Mouse (Mus musculus) heart, adult 2 months (tissue): ENCODE measurements around the gene Nit1.

ENCODE experiments used
- CTCF ChIP-seq: fragments of 200-600 bp; IDR thresholded peaks from 2 replicates; pipeline ENCODE4 v1.8.1; 2022; ENCODE audit warnings: antibody characterized with exemption, mild to moderate bottlenecking, moderate library complexity
- EP300 ChIP-seq: fragments of 200-500 bp; IDR thresholded peaks from 2 replicates; pipeline ENCODE4 v1.6.1; 2011; ENCODE audit warnings: low read depth, low read length, control low read depth; ENCODE audit not compliant: insufficient read depth
- POLR2A ChIP-seq: fragments of 200-500 bp; IDR thresholded peaks from 2 replicates; pipeline ENCODE4 v1.6.1; 2011; ENCODE audit warnings: mild to moderate bottlenecking, low read depth, low read length, control low read depth; ENCODE audit not compliant: insufficient read depth

DNA sequence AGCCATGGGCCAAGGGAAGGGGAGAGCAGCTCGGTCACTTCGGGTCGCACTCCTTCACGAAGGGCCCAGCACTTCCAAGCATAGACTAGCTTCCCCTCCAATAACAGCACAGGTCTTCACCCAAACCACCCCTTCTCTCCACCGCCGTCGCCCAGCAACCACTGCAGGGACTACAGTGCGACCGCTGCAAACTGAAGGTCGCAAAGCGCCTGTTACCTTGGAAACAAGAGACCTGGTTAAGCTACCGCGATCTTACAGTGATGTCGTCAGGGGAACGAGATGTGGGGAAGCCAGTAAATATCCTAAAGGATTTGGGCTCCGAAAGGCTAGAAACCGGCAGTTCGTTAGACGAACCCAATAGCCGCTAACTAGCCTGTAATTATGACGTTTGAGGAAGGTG, 15.2 kb upstream of the Nit1 start, which contains the start of gene Klhdc9:
- TF ChIP-seq POLR2A (no peak), EP300 (no peak), CTCF (no peak)
